Mouse (Mus musculus): ENCODE measurements around the gene Gpr89. TPM values are rescaled to one million over a fixed set of nuclear protein-coding genes. Genes with fewer than 3 reads are reported as not detected.
A peak's percentile ranks its signal among the peaks of the same experiment; 100 is the strongest.

Gpr89 gene
- total RNA-seq, 2 experiments from 2014 or later: 18.5 to 36.2 TPM

GRCm38 (mm10) chr3:96828308-96828864 lies 76.8 kb downstream of the Gpr89 start:
- ATAC-seq (replicated peaks; ENCODE audit: poor library complexity, severe bottlenecking): no peak

- no peak for ATAC-seq (replicated peaks; ENCODE audit: poor library complexity, severe bottlenecking)
Measured at GRCm38 (mm10) chr3:96825261-96825660, 79.9 kb downstream of the Gpr89 start.

GRCm38 (mm10) chr3:96824614-96825013 lies 80.5 kb downstream of the Gpr89 start:
- ATAC-seq (replicated peaks; ENCODE audit: poor library complexity, severe bottlenecking): no peak

DNA sequence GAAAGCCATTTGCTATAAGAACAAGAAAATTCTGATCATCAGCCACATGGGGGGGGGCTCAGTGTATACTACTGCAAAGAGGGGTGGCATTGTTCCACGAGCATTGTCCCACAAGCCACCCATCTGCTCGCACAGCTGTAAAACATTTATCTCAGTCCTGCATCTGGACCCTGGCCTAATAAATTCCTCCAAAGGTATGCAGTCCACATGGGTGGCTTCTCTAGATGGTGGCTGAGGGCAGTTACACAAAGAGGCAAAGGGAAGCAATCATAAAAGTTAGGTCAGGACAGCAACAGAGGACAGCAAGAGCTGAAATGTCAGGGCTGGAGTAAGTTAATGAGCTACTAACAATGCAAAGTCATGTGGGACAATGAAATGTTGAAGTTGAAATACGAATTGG lies 81.4 kb downstream of the Gpr89 start:
- ATAC-seq (replicated peaks; ENCODE audit: poor library complexity, severe bottlenecking): no peak

DNA sequence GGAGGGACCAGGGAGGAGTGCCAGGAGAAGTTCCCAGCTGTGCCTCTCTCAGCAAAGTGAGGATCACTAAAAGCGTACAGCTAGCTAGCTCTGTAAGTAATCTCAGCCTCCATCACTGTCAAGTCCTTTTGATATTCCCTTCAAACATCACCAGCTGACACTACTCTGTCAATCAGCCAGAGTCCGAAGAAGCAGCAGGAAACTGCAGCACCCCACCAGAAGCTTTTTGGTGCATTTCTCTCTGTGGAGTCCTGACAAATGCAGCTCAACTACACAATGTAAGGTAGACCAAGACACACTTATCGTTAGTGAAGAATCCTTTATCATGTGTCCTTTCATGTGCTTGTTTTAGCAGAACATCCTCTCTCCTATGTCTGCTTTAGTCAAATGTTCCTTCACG lies 83.6 kb downstream of the Gpr89 start:
- no peak for ATAC-seq (replicated peaks; ENCODE audit: poor library complexity, severe bottlenecking)

DNA sequence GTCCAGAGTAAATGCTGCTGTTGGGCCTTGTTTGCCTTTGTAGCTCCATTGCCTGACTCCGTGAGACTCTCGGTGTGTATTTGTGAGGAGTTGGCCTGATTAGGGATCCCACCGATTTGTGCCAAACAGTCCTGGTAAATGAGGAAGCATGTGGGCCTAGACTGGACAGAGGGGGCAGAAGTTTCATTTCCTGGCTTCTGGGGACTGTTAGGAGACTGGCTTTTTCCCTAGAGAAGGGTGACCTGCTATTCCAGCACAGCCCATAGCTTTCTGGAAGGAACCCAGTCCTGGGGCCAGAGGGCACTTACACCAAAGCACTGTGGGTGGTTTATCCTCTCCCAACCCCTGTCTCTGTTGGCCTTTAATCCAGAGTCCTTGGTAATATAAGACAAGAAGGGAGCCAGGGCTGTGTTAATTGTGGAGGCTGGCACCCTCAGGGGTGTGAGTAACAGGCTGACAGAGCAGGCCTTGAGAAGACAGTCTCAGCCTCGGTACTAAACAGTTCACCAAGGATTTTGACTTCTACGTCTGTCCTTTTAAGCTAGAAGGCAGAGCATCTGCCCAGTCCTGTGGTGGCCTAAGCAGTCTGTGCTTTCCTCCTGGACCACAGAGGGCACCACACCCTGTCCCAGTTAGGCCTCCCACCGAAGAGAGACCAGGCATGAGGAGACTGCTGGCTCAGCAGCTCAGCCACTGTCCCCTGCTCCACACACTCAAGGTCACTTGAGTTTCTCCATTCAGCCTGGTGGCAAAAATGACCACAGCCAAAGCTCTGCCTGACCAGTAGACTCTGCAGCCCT lies 84.8 kb downstream of the Gpr89 start:
- peak; percentile 59 for ATAC-seq (replicated peaks; ENCODE audit: poor library complexity, severe bottlenecking)

Other genes starting within 250 kb of the Gpr89 start
- not detected in 2 replicates for gene Ankrd35, start 235.2 kb downstream of the Gpr89 start, total RNA-seq (2014; fragmentation: Nextera tagmentation)
- gene Ankrd35, start 235.2 kb downstream of the Gpr89 start, total RNA-seq (2017): not detected in 2 replicates
- gene Pias3, start 209.0 kb downstream of the Gpr89 start, total RNA-seq (2014; fragmentation: Nextera tagmentation): 8.1 and 14.4 TPM in 2 replicates
- gene Pias3, start 209.0 kb downstream of the Gpr89 start, total RNA-seq (2017): 3.3 and 8.2 TPM in 2 replicates
- not detected in 2 replicates for gene Nudt17, start 196.8 kb downstream of the Gpr89 start, total RNA-seq (2014; fragmentation: Nextera tagmentation)
- gene Nudt17, start 196.8 kb downstream of the Gpr89 start, total RNA-seq (2017): 0.31 TPM in 1 of 2 replicates, not detected in the other
- gene Polr3c, start 177.7 kb downstream of the Gpr89 start, total RNA-seq (2014; fragmentation: Nextera tagmentation): 30.8 and 38.8 TPM in 2 replicates
- gene Polr3c, start 177.7 kb downstream of the Gpr89 start, total RNA-seq (2017): 22.4 and 22.5 TPM in 2 replicates
- gene Rnf115, start 177.7 kb downstream of the Gpr89 start, total RNA-seq (2014; fragmentation: Nextera tagmentation): 41.1 and 65.6 TPM in 2 replicates
- gene Rnf115, start 177.7 kb downstream of the Gpr89 start, total RNA-seq (2017): 55.3 and 71.5 TPM in 2 replicates
- not detected in 2 replicates for gene Pdzk1, start 76.1 kb downstream of the Gpr89 start, total RNA-seq (2014; fragmentation: Nextera tagmentation)
- not detected in 2 replicates for gene Pdzk1, start 76.1 kb downstream of the Gpr89 start, total RNA-seq (2017)
- not detected in 2 replicates for gene Cd160, start 76.0 kb downstream of the Gpr89 start, total RNA-seq (2014; fragmentation: Nextera tagmentation)
- gene Cd160, start 76.0 kb downstream of the Gpr89 start, total RNA-seq (2017): 0.62 and 1.9 TPM in 2 replicates
- not detected in 2 replicates for gene Gja5, start 653 bp downstream of the Gpr89 start, total RNA-seq (2014; fragmentation: Nextera tagmentation)
- 0.15 TPM in 1 of 2 replicates, not detected in the other for gene Gja5, start 653 bp downstream of the Gpr89 start, total RNA-seq (2017)
- not detected in 2 replicates for gene Gja8, start 20.7 kb upstream of the Gpr89 start, total RNA-seq (2014; fragmentation: Nextera tagmentation)
- not detected in 2 replicates for gene Gja8, start 20.7 kb upstream of the Gpr89 start, total RNA-seq (2017)